Mouse (Mus musculus): ENCODE measurements around the gene Peli1. TPM values are rescaled to one million over a fixed set of nuclear protein-coding genes. Genes with fewer than 3 reads are reported as not detected.
A peak's percentile ranks its signal among the peaks of the same experiment; 100 is the strongest.

The Peli1 gene
- 12.7 and 15.2 TPM in 2 replicates for total RNA-seq (2014; fragmentation: Nextera tagmentation)
- total RNA-seq (2017), result 13.1 and 18.8 TPM in 2 replicates

- ATAC-seq (replicated peaks; ENCODE audit: low FRiP score, low TSS enrichment, poor library complexity, severe bottlenecking), result peak; percentile 98
Measured at GRCm38 (mm10) chr11:21091067-21091427, at the start of gene Peli1. Gene Peli1 (plus strand): TSS chr11:21091291.

- no peak for ATAC-seq (replicated peaks; ENCODE audit: low FRiP score, low TSS enrichment, poor library complexity, severe bottlenecking)
Measured at GRCm38 (mm10) chr11:21042590-21042989, 48.5 kb upstream of the Peli1 start.

GRCm38 (mm10) chr11:21046188-21046587 lies 44.9 kb upstream of the Peli1 start:
- ATAC-seq (replicated peaks; ENCODE audit: low FRiP score, low TSS enrichment, poor library complexity, severe bottlenecking), result no peak

GRCm38 (mm10) chr11:21047921-21048320 lies 43.2 kb upstream of the Peli1 start:
- no peak for ATAC-seq (replicated peaks; ENCODE audit: low FRiP score, low TSS enrichment, poor library complexity, severe bottlenecking)

- no peak for ATAC-seq (replicated peaks; ENCODE audit: low FRiP score, low TSS enrichment, poor library complexity, severe bottlenecking)
Measured at GRCm38 (mm10) chr11:21051716-21052115, 39.4 kb upstream of the Peli1 start.

- no peak for ATAC-seq (replicated peaks; ENCODE audit: low FRiP score, low TSS enrichment, poor library complexity, severe bottlenecking)
Measured at GRCm38 (mm10) chr11:21054587-21054986, 36.5 kb upstream of the Peli1 start.

GRCm38 (mm10) chr11:21056109-21056850 lies 34.8 kb upstream of the Peli1 start:
- ATAC-seq (replicated peaks; ENCODE audit: low FRiP score, low TSS enrichment, poor library complexity, severe bottlenecking), result no peak

- ATAC-seq (replicated peaks; ENCODE audit: low FRiP score, low TSS enrichment, poor library complexity, severe bottlenecking), result no peak
Measured at GRCm38 (mm10) chr11:21057511-21058414, 33.3 kb upstream of the Peli1 start.

- no peak for ATAC-seq (replicated peaks; ENCODE audit: low FRiP score, low TSS enrichment, poor library complexity, severe bottlenecking)
Measured at GRCm38 (mm10) chr11:21058415-21058781, 32.7 kb upstream of the Peli1 start.

- ATAC-seq (replicated peaks; ENCODE audit: low FRiP score, low TSS enrichment, poor library complexity, severe bottlenecking), result no peak
Measured at GRCm38 (mm10) chr11:21060386-21061074, 30.6 kb upstream of the Peli1 start.

- ATAC-seq (replicated peaks; ENCODE audit: low FRiP score, low TSS enrichment, poor library complexity, severe bottlenecking), result no peak
Measured at GRCm38 (mm10) chr11:21061075-21061403, 30.1 kb upstream of the Peli1 start.

GRCm38 (mm10) chr11:21061431-21061830 lies 29.7 kb upstream of the Peli1 start:
- no peak for ATAC-seq (replicated peaks; ENCODE audit: low FRiP score, low TSS enrichment, poor library complexity, severe bottlenecking)

GRCm38 (mm10) chr11:21062071-21062470 lies 29.0 kb upstream of the Peli1 start:
- ATAC-seq (replicated peaks; ENCODE audit: low FRiP score, low TSS enrichment, poor library complexity, severe bottlenecking), result no peak

GRCm38 (mm10) chr11:21063271-21063670 lies 27.8 kb upstream of the Peli1 start:
- ATAC-seq (replicated peaks; ENCODE audit: low FRiP score, low TSS enrichment, poor library complexity, severe bottlenecking), result no peak

- ATAC-seq (replicated peaks; ENCODE audit: low FRiP score, low TSS enrichment, poor library complexity, severe bottlenecking), result no peak
Measured at GRCm38 (mm10) chr11:21079400-21079799, 11.7 kb upstream of the Peli1 start.

GRCm38 (mm10) chr11:21079851-21080362 lies 11.2 kb upstream of the Peli1 start:
- no peak for ATAC-seq (replicated peaks; ENCODE audit: low FRiP score, low TSS enrichment, poor library complexity, severe bottlenecking)

- no peak for ATAC-seq (replicated peaks; ENCODE audit: low FRiP score, low TSS enrichment, poor library complexity, severe bottlenecking)
Measured at GRCm38 (mm10) chr11:21081169-21081568, 9.9 kb upstream of the Peli1 start.

GRCm38 (mm10) chr11:21082711-21083110 lies 8.4 kb upstream of the Peli1 start:
- peak; percentile 80 for ATAC-seq (replicated peaks; ENCODE audit: low FRiP score, low TSS enrichment, poor library complexity, severe bottlenecking)

GRCm38 (mm10) chr11:21088356-21088755 lies 2.7 kb upstream of the Peli1 start:
- ATAC-seq (replicated peaks; ENCODE audit: low FRiP score, low TSS enrichment, poor library complexity, severe bottlenecking), result no peak

- no peak for ATAC-seq (replicated peaks; ENCODE audit: low FRiP score, low TSS enrichment, poor library complexity, severe bottlenecking)
Measured at GRCm38 (mm10) chr11:21089571-21089970, 1.5 kb upstream of the Peli1 start.
